Mouse (Mus musculus) midbrain, postnatal 0 days (tissue): ENCODE results near the gene Smug1. TPM values are rescaled to one million over a fixed set of nuclear protein-coding genes. Genes with fewer than 3 reads are reported as not detected.
A peak's percentile ranks its signal among the peaks of the same experiment; 100 is the strongest.

Experiments used
- ATAC-seq: fragments of 200-750 bp; cut with Nextera tagmentation; 2 replicates; pipeline ENCODE4 v1.8.0; 2017; ENCODE audit warnings: moderate number of reproducible peaks, mild to moderate bottlenecking, moderate TSS enrichment, moderate library complexity; ENCODE audit not compliant: low FRiP score
- DNase-seq: peaks from one replicate; pipeline ENCODE4 v3.0.0-alpha.2; 2015; ENCODE audit warnings: low spot score
- H3K27ac ChIP-seq: fragments of 300-500 bp; sonication (generic); 2 replicates; pipeline ENCODE4 v1.5.1; 2014; ENCODE audit warnings: low read depth, mild to moderate bottlenecking, low read length, mixed read lengths
- H3K27me3 ChIP-seq: fragments of 300-500 bp; sonication (generic); 2 replicates; pipeline ENCODE4 v1.6.1; 2014; ENCODE audit warnings: low read length, control low read depth, mixed read lengths; ENCODE audit not compliant: insufficient read depth
- H3K36me3 ChIP-seq: fragments of 300-500 bp; sonication (generic); 2 replicates; pipeline ENCODE4 v1.6.1; 2014; ENCODE audit warnings: low read length, control low read depth, mixed read lengths; ENCODE audit not compliant: insufficient read depth
- H3K4me1 ChIP-seq: fragments of 300-500 bp; sonication (generic); 2 replicates; pipeline ENCODE4 v1.6.1; 2014; ENCODE audit warnings: mild to moderate bottlenecking, control low read depth, antibody characterized with exemption, low read length, mixed read lengths; ENCODE audit not compliant: insufficient read depth
- H3K4me2 ChIP-seq: fragments of 300-500 bp; sonication (generic); 2 replicates; pipeline ENCODE4 v1.6.1; 2014; ENCODE audit warnings: low read depth, mild to moderate bottlenecking, low read length, mixed read lengths; ENCODE audit not compliant: poor library complexity, severe bottlenecking
- H3K4me3 ChIP-seq: fragments of 300-500 bp; sonication (generic); 2 replicates; pipeline ENCODE4 v1.5.1; 2014; ENCODE audit warnings: low read depth, mild to moderate bottlenecking, low read length, moderate library complexity
- H3K9ac ChIP-seq: fragments of 300-500 bp; sonication (generic); replicated peaks from 2 replicates; pipeline ENCODE4 v1.6.1; 2014; ENCODE audit warnings: mild to moderate bottlenecking, low read length, moderate library complexity, mixed read lengths; ENCODE audit not compliant: poor library complexity, severe bottlenecking
- H3K9me3 ChIP-seq: fragments of 300-500 bp; sonication (generic); 2 replicates; pipeline ENCODE4 v1.6.1; 2016; ENCODE audit warnings: low read length, control low read depth
- CTCF ChIP-seq: IDR thresholded peaks from 2 replicates; pipeline ENCODE4 v1.5.1; 2016; ENCODE audit warnings: antibody characterized with exemption, mild to moderate bottlenecking
- WGBS: fragments of 180-500 bp; shearing (Covaris S2); extraction: QIAGEN DNeasy Blood & Tissue Kit; methylation state at CpG from one replicate; pipeline ENCODE4 v1.1.7; 2014; 5-methylcytosine and 5-hydroxymethylcytosine counted together
- polyA plus RNA-seq: library from polyadenylated mRNA; unstranded; fragments of >200 nt; fragmentation: Nextera tagmentation; extraction: Ambion mirVana; gene quantifications from 2 replicates; pipeline ENCODE4 v1.2.1, GENCODE M21; 2015
- total RNA-seq: library from RNA; depleted of rRNA; stranded (reverse); fragments of >200 nt; gene quantifications from 2 replicates; pipeline ENCODE4 v1.2.3, GENCODE M21; 2014

Gene Smug1
- total and polyA plus RNA-seq, 2 experiments from 2014 or later, result 14.1 to 33.2 TPM

- DNase-seq (peak; percentile 71), ATAC-seq (no peak)
- Histone ChIP-seq H3K9ac (no peak overlapping the region), H3K4me2 (no peak overlapping the region), H3K36me3 (no peaks in the 10 kb centered on the region), H3K9me3 (no peaks in the 10 kb centered on the region), H3K4me3 (no peak overlapping the region), H3K27me3 (peaks cover 71% of the 10 kb centered on the region), H3K4me1 (peaks cover 4% of the 10 kb centered on the region; the same call in 1 of the 2 replicates), H3K27ac (no peak overlapping the region)
- peak; percentile 85 for TF ChIP-seq CTCF
- 8% methylated on average over 10 of the region's 10 CpGs for WGBS
These were observed 5.6 kb upstream of the Smug1 start for GRCm38 (mm10) chr15:103172537-103172936.

GRCm38 (mm10) chr15:103171276-103171675, 4.4 kb upstream of the Smug1 start:
- no peak overlapping the region for H3K4me3 ChIP-seq
- peaks cover 4% of the 10 kb centered on the region; the same call in 1 of the 2 replicates for H3K4me1 ChIP-seq
- WGBS, result 23% methylated on average over 7 of the region's 8 CpGs
- TF ChIP-seq CTCF, result no peak
- H3K27me3 ChIP-seq, result peaks cover 64% of the 10 kb centered on the region
- no peaks in the 10 kb centered on the region for H3K36me3 ChIP-seq
- no peaks in the 10 kb centered on the region for H3K9me3 ChIP-seq
- no peak for ATAC-seq
- no peak overlapping the region for H3K27ac ChIP-seq
- DNase-seq, result no peak
- H3K9ac ChIP-seq, result no peak overlapping the region
- H3K4me2 ChIP-seq, result no peak overlapping the region

- 0 out of 2 replicates have a peak overlapping the region, but pooled peaks have one; percentile 33 for H3K9ac ChIP-seq
- H3K4me1 ChIP-seq, result peaks cover 4% of the 10 kb centered on the region; the same call in 1 of the 2 replicates
- H3K4me3 ChIP-seq, result peak overlapping the region; percentile 49
- no peak for TF ChIP-seq CTCF
- no peaks in the 10 kb centered on the region for H3K9me3 ChIP-seq
- peak overlapping the region; percentile 92 for H3K4me2 ChIP-seq
- H3K36me3 ChIP-seq, result no peaks in the 10 kb centered on the region
- ATAC-seq, result no peak
- no peak overlapping the region for H3K27ac ChIP-seq
- WGBS, result 7% methylated on average over 12 of the region's 16 CpGs
- peaks cover 57% of the 10 kb centered on the region for H3K27me3 ChIP-seq
- no peak for DNase-seq
These were observed 3.4 kb upstream of the Smug1 start for GRCm38 (mm10) chr15:103170316-103170679.

GRCm38 (mm10) chr15:103169612-103170315, 2.9 kb upstream of the Smug1 start:
- WGBS, result 2% methylated on average over 26 of the region's 26 CpGs
- Histone ChIP-seq H3K36me3 (no peaks in the 10 kb centered on the region), H3K27ac (no peak overlapping the region), H3K4me2 (peak overlapping the region; percentile 92), H3K9me3 (no peaks in the 10 kb centered on the region), H3K27me3 (peaks cover 52% of the 10 kb centered on the region), H3K9ac (peak overlapping the region; percentile 60), H3K4me1 (peaks cover 4% of the 10 kb centered on the region; the same call in 1 of the 2 replicates), H3K4me3 (peak overlapping the region; percentile 49)
- no peak for DNase-seq
- TF ChIP-seq CTCF, result no peak
- ATAC-seq, result no peak

GRCm38 (mm10) chr15:103168801-103169611, 2.1 kb upstream of the Smug1 start:
- 1% methylated on average over 58 of the region's 63 CpGs for WGBS
- DNase-seq, result no peak
- H3K27me3 ChIP-seq, result peaks cover 44% of the 10 kb centered on the region

GRCm38 (mm10) chr15:103167786-103168185, 894 bp upstream of the Smug1 start:
- Histone ChIP-seq H3K27ac (no peak overlapping the region), H3K36me3 (no peaks in the 10 kb centered on the region), H3K4me3 (no peak overlapping the region), H3K4me2 (no peak overlapping the region), H3K4me1 (peaks cover 4% of the 10 kb centered on the region; the same call in 1 of the 2 replicates), H3K9ac (no peak overlapping the region), H3K27me3 (peaks cover 34% of the 10 kb centered on the region), H3K9me3 (no peaks in the 10 kb centered on the region)
- no peak for DNase-seq
- 18% methylated on average over 3 of the region's 3 CpGs for WGBS
- TF ChIP-seq CTCF, result no peak
- ATAC-seq, result no peak

More at GRCm38 (mm10) chr15:103168801-103169611, 2.1 kb upstream of the Smug1 start:
- H3K9me3 ChIP-seq, result no peaks in the 10 kb centered on the region
- H3K9ac ChIP-seq, result peak overlapping the region; percentile 60
- H3K4me1 ChIP-seq, result peaks cover 4% of the 10 kb centered on the region; the same call in 1 of the 2 replicates
- TF ChIP-seq CTCF, result no peak
- H3K36me3 ChIP-seq, result no peaks in the 10 kb centered on the region
- peak overlapping the region; percentile 92 for H3K4me2 ChIP-seq
- ATAC-seq, result no peak; the same call in 1 of the 2 replicates
- no peak overlapping the region for H3K27ac ChIP-seq
- peak overlapping the region; percentile 49 for H3K4me3 ChIP-seq
